Comparison of ENCODE assay signal across 21 mouse cellular contexts in the genomic region with DNA sequence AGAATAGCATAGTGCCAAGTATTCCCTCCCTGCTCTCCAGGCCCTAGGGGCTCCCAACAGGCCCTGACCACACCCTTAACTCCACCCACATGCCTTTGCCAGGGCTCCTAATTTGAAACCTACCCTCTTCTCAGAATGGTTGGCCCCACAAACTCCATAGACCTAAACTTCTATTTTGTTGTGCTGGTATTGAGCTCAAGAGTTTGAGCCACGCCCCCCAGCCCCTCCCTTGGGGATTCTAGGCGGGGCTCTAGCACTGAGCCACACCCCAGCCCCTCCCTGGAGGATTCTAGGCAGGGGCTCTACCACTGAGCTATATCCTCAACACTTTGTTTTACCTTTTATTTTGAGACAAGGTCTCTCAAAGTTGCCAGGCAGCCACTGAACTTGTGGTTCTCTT. TPM values are rescaled to one million over a fixed set of nuclear protein-coding genes. Genes with fewer than 3 reads are reported as not detected.
DNase-seq lines count a peak whose midpoint lies in the region; ATAC-seq and TF ChIP-seq lines count a peak whose summit lies in the region.
"Had no signal": no experiment of that assay in that cellular context is flagged by ENCODE, and none has a peak within 500 bp of the region (broad histone marks: within the 10 kb centered on the region; RNA-seq: fewer than 3 reads in every experiment).

No protein-coding gene starts in this region.

- no peak for TF ChIP-seq EP300 in stomach, postnatal 0 days (optimal IDR thresholded peaks at IDR 0.05)

- H3K9me3 ChIP-seq in limb, embryonic 15.5 days: no peaks in the 10 kb centered on the region
- H3K9me3 ChIP-seq in limb, embryonic 10.5 days (replicated peaks): no peaks in the 10 kb centered on the region
- no peaks in the 10 kb centered on the region for H3K9me3 ChIP-seq in stomach, postnatal 0 days (ENCODE audit: control insufficient read depth, low read length)
- H3K9me3 ChIP-seq: embryonic facial prominence, embryonic 15.5 days; forebrain, embryonic 10.5 days; kidney, embryonic 15.5 days; stomach, embryonic 15.5 days had no signal

- H3K27ac ChIP-seq in limb, embryonic 15.5 days: no peak overlapping the region
- H3K27ac ChIP-seq in limb, embryonic 10.5 days: no peak overlapping the region
- no peak overlapping the region for H3K27ac ChIP-seq in stomach, postnatal 0 days (replicated peaks)
- H3K27ac ChIP-seq: embryonic facial prominence, embryonic 15.5 days; forebrain, embryonic 10.5 days; hindbrain, embryonic 14.5 days; kidney, embryonic 15.5 days; stomach, embryonic 15.5 days had no signal

- no peak for TF ChIP-seq CTCF in stomach, postnatal 0 days (IDR thresholded peaks at IDR 0.05; ENCODE audit: low read depth)

- no peak overlapping the region for H3K9ac ChIP-seq in limb, embryonic 15.5 days
- no peak overlapping the region for H3K9ac ChIP-seq in stomach, postnatal 0 days (ENCODE audit: low read length)
- H3K9ac ChIP-seq: embryonic facial prominence, embryonic 15.5 days; hindbrain, embryonic 14.5 days; kidney, embryonic 15.5 days; stomach, embryonic 15.5 days had no signal

- H3K36me3 ChIP-seq in limb, embryonic 15.5 days: no peaks in the 10 kb centered on the region
- no peaks in the 10 kb centered on the region for H3K36me3 ChIP-seq in limb, embryonic 10.5 days
- no peaks in the 10 kb centered on the region for H3K36me3 ChIP-seq in stomach, postnatal 0 days (ENCODE audit: control insufficient read depth, insufficient read depth, low read length)
- H3K36me3 ChIP-seq: embryonic facial prominence, embryonic 15.5 days; forebrain, embryonic 10.5 days; kidney, embryonic 15.5 days; stomach, embryonic 15.5 days had no signal

- H3K4me3 ChIP-seq in limb, embryonic 15.5 days: no peak overlapping the region
- no peak overlapping the region for H3K4me3 ChIP-seq in limb, embryonic 10.5 days
- no peak overlapping the region for H3K4me3 ChIP-seq in stomach, postnatal 0 days (ENCODE audit: low read depth, low read length)
- H3K4me3 ChIP-seq: embryonic facial prominence, embryonic 15.5 days; forebrain, embryonic 10.5 days; kidney, embryonic 15.5 days; stomach, embryonic 15.5 days had no signal

- H3K4me1 ChIP-seq in limb, embryonic 15.5 days: 0 out of 2 replicates have a peak, but pooled peaks cover 7% of the 10 kb centered on the region
- H3K4me1 ChIP-seq in limb, embryonic 10.5 days: peaks cover 22% of the 10 kb centered on the region
- no peaks in the 10 kb centered on the region for H3K4me1 ChIP-seq in stomach, postnatal 0 days (replicated peaks; ENCODE audit: control insufficient read depth, insufficient read depth)

- H3K27me3 ChIP-seq in limb, embryonic 15.5 days: no peaks in the 10 kb centered on the region
- no peaks in the 10 kb centered on the region for H3K27me3 ChIP-seq in limb, embryonic 10.5 days (ENCODE audit: low read depth, poor library complexity, severe bottlenecking)
- H3K27me3 ChIP-seq in stomach, postnatal 0 days (ENCODE audit: control insufficient read depth, insufficient read depth, low read length): no peaks in the 10 kb centered on the region
- H3K27me3 ChIP-seq: embryonic facial prominence, embryonic 15.5 days; kidney, embryonic 15.5 days; stomach, embryonic 15.5 days had no signal

- no peak for DNase-seq in limb, embryonic 10.5 days (ENCODE audit: low spot score)
- peak; percentile 40 for DNase-seq in A20 (ENCODE audit: low read depth, low spot score)
- peak; percentile 66 for DNase-seq in NIH3T3 (ENCODE audit: low read depth)
- DNase-seq in stomach, postnatal 0 days (ENCODE audit: low spot score): no peak
- no peak for DNase-seq in urinary bladder, postnatal 4 days (ENCODE audit: low spot score in 2 of 2)
- no peak for DNase-seq in layer of hippocampus, postnatal 36 days
- DNase-seq: adrenal gland, postnatal 36 days; cerebellum, adult 9-10 months; gastrocnemius, postnatal 25 days; heart, postnatal 10 days; spleen, adult 18-20 months; thymus, postnatal 36 days had no signal

- WGBS in limb, embryonic 15.5 days: 30% methylated on average over 2 of the region's 2 CpGs
- WGBS in limb, embryonic 10.5 days: 43% methylated on average over 2 of the region's 2 CpGs
- 21% methylated on average over 2 of the region's 2 CpGs for WGBS in stomach, postnatal 0 days

- H3K4me2 ChIP-seq in limb, embryonic 15.5 days: no peak overlapping the region
- no peak overlapping the region for H3K4me2 ChIP-seq in stomach, postnatal 0 days (replicated peaks; ENCODE audit: low read depth)
- H3K4me2 ChIP-seq: embryonic facial prominence, embryonic 15.5 days; hindbrain, embryonic 14.5 days; kidney, embryonic 15.5 days; stomach, embryonic 15.5 days had no signal

- 0 out of 2 replicates have a peak, but pooled peaks have one; percentile 35 for ATAC-seq in limb, embryonic 15.5 days (ENCODE audit: insufficient number of reproducible peaks, low FRiP score, low TSS enrichment, low read depth)
- peak; percentile 24; the same call in 1 of the 2 replicates for ATAC-seq in stomach, postnatal 0 days (ENCODE audit: low FRiP score, low TSS enrichment)
- ATAC-seq: intestine, embryonic 16.5 days had no signal

RNA-seq across cellular contexts. Expression of gene Upk3b, which starts 3.0 kb away (rescaled TPM):
- 9.1 and 10.9 TPM in 2 replicates for polyA plus RNA-seq in limb, embryonic 15.5 days (2015; fragmentation: Nextera tagmentation; extraction: Ambion mirVana)
- polyA plus RNA-seq in limb, embryonic 10.5 days (2016; fragmentation: Nextera tagmentation; extraction: Ambion mirVana): 1.5 and 5.5 TPM in 2 replicates
- polyA plus RNA-seq in stomach, postnatal 0 days (2015; fragmentation: Nextera tagmentation; extraction: Ambion mirVana): 22.8 and 27.7 TPM in 2 replicates
- not detected for total RNA-seq in layer of hippocampus, postnatal 36 days (2021)
- total RNA-seq: midbrain, postnatal 0 days had no signal
- polyA plus RNA-seq: forebrain, embryonic 10.5 days; hindbrain, embryonic 14.5 days; midbrain, postnatal 0 days had no signal

RNA-seq across cellular contexts. Expression of gene Upk3bl, which starts 13.0 kb away (rescaled TPM):
- polyA plus RNA-seq in limb, embryonic 15.5 days (2015; fragmentation: Nextera tagmentation; extraction: Ambion mirVana): 58.9 and 59.3 TPM in 2 replicates
- polyA plus RNA-seq in limb, embryonic 10.5 days (2016; fragmentation: Nextera tagmentation; extraction: Ambion mirVana): 3.5 and 4.9 TPM in 2 replicates
- 27.4 and 56.0 TPM in 2 replicates for polyA plus RNA-seq in stomach, postnatal 0 days (2015; fragmentation: Nextera tagmentation; extraction: Ambion mirVana)
- total RNA-seq in layer of hippocampus, postnatal 36 days (2021): not detected
- total RNA-seq: adrenal gland, postnatal 36 days; gastrocnemius, postnatal 25 days; heart, postnatal 10 days; midbrain, postnatal 0 days had no signal
- polyA plus RNA-seq: hindbrain, embryonic 14.5 days; liver, embryonic 16.5 days; midbrain, postnatal 0 days had no signal

RNA-seq across cellular contexts. Expression of gene Rasa4, which starts 42.5 kb away (rescaled TPM):
- polyA plus RNA-seq in limb, embryonic 15.5 days (2015; fragmentation: Nextera tagmentation; extraction: Ambion mirVana): 12.1 and 13.6 TPM in 2 replicates
- 1.1 and 2.4 TPM in 2 replicates for polyA plus RNA-seq in limb, embryonic 10.5 days (2016; fragmentation: Nextera tagmentation; extraction: Ambion mirVana)
- polyA plus RNA-seq in stomach, postnatal 0 days (2015; fragmentation: Nextera tagmentation; extraction: Ambion mirVana): 4.0 and 4.7 TPM in 2 replicates
- total RNA-seq in layer of hippocampus, postnatal 36 days (2021): 1 to 10 TPM; 2.2 to 3.2 TPM

RNA-seq across cellular contexts. Expression of gene Dtx2, which starts 46.7 kb away (rescaled TPM):
- polyA plus RNA-seq in limb, embryonic 15.5 days (2015; fragmentation: Nextera tagmentation; extraction: Ambion mirVana): 35.5 and 36.2 TPM in 2 replicates
- polyA plus RNA-seq in limb, embryonic 10.5 days (2016; fragmentation: Nextera tagmentation; extraction: Ambion mirVana): 41.5 and 42.3 TPM in 2 replicates
- polyA plus RNA-seq in stomach, postnatal 0 days (2015; fragmentation: Nextera tagmentation; extraction: Ambion mirVana): 13.5 and 16.2 TPM in 2 replicates
- 1 to 10 TPM; 7.9 to 8.0 TPM for total RNA-seq in layer of hippocampus, postnatal 36 days (2021)

Comparison
In these comparisons a context has a peak if more than half of its experiments do, and no peak if none do; other contexts are left out.
1. DNase-seq: peak in A20 (single experiment) and NIH3T3 (single experiment); none in limb, embryonic 10.5 days (single experiment), stomach, postnatal 0 days (single experiment), urinary bladder, postnatal 4 days (0 of 2) and layer of hippocampus, postnatal 36 days (0 of 2).